Mouse (Mus musculus): Measurements from ENCODE around the gene Sag.
"Not testable (repeated sequence)": the region's sequence is repeated elsewhere in the genome, so short reads cannot be mapped to it uniquely, and the experiment has no call there.

Sag gene

DNA sequence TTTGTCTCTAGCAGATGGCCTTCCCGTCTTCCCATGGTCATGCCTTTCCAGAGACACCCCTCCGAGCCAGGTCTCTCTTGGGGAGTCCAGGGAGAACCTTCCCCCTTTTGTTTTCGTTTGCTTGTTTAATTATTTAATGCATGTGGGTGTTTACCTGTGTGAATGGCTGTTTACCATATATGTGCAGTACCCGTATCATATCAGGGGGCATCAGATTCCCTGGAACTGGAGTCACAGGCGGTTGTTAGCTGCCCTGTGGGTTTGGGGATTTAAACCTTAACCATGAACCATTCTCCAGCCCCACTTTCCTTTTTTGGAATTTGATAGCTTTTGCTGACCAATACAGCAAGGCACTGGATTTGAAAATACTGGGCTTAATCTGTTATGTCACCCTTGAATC is 21.8 kb downstream of the Sag start:
- no peak for DNase-seq

GRCm38 (mm10) chr1:87825991-87826390 is 22.5 kb downstream of the Sag start:
- DNase-seq = no peak

DNA sequence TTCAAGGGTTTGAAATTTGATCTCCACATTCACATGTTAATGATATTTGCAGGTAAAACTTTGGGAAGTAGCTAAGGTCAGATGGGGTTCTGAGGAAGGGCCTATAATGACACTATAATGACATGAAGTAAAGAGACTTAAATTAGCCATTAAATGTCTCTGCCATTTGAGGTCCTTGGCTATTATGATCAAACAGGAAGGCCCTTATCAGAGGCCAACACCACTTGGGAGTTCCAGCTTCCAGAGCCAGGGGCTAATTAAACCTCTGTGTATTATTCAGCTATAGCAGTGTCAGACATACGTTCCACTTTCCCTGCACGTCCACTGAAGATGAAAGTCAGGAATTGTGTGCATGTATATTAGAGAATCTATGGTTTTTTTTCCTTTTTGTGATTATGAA is 23.0 kb downstream of the Sag start:
- no peak for DNase-seq

- not testable (repeated sequence) for DNase-seq
These were observed 24.0 kb downstream of the Sag start for GRCm38 (mm10) chr1:87827476-87827875.

- DNase-seq = no peak
These were observed 24.7 kb downstream of the Sag start for GRCm38 (mm10) chr1:87828185-87828584.

DNA sequence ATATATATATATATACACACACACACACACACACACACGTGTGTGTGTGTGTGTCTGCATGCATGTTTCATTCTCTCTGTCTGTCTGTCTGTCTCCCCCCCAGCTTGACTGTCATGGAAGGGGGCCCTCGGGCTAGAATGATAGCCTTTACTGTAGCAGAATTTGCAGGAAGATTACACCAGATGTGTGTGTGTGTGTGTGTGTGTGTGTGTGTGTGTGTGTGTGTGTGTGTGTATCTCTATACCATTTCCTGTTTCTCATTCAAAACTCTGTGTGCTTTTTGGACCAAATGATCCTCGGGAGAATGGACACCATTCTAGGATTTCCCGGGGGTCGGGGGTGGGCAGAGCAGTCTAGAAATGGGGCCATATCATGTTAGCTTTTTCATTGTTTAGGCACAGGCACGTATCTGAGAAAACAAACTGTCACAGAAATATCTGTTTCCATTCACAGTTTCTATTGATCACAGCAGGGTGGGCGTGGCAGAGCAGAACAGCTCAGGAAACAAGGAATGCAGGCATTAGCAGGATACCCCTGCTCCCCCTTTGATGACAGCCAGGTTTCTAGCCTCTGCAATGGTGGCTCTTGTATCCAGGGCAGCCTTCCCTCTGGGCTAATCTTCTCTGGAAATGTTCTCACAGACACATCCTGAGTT is 25.6 kb downstream of the Sag start:
- DNase-seq = no peak

DNA sequence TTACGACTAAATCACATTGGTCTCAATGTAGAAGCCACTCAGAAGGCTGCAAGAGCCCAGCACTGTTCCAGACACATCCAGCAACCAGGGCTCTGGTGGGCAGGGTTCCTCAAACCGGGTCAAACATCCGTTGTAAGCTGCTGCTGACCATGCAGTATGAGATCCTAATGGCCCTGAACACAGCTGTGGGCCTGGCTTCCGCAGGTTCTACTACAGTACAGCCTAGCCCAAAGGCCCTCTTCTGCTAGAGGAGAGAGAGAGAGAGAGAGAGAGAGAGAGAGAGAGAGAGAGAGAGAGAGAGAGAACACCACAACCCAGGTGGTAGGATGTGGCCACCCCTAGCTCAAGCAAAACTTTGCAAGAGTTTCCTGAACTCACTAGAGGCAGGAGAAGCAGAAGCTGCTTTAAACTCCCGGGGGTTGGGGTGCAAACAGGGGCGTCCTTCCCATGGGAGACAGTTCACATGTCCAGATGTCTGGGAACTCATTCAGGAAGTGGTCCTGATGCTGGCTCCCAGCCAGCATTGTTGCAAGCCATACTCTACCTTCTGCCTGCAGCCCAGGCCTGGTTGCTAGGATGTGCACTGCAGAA is 26.2 kb downstream of the Sag start:
- no peak for DNase-seq

- DNase-seq = no peak
These were observed 33.0 kb downstream of the Sag start for GRCm38 (mm10) chr1:87836453-87836852.

GRCm38 (mm10) chr1:87837018-87837417 is 33.5 kb downstream of the Sag start:
- no peak for DNase-seq

DNA sequence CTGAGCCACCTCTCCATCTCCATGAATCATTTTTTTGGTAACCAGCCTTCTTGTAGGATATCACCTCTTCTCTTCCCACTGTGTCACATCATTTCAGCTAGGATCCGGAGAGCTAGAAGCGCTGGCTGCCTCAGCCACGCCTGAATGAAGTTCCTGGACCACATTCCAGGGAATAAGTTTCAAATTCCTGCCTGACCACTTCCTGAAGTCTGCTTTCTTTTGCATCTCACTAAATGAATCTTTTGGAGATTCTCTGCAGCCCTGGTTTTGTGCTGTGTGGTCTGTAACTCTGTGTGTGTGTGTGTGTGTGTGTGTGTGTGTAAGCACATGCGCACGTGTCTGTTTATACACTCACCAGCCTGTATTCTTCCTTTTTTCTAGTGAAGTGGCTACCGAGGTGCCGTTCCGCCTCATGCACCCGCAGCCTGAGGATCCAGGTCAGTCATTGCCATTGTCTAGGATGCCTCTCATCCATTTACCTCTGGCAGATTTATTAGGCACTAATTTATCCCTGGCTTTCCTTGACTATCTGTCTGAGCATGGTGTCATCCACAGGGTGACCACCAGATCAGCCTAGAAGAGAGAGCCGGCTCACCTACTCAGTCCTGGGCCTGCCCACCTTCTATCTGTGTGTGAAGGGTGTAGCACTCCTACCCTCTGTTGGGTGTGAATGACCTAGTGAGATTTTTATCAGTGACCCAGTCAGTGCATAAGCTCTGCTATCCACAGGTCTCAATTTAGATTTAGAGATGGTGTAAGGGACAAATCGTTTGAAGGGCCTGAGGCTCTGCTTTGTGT is 37.1 kb downstream of the Sag start:
- no peak for DNase-seq

- DNase-seq = no peak
These were observed 43.5 kb downstream of the Sag start for GRCm38 (mm10) chr1:87846801-87847474.

GRCm38 (mm10) chr1:87847475-87848168 is 44.1 kb downstream of the Sag start:
- no peak for DNase-seq

DNA sequence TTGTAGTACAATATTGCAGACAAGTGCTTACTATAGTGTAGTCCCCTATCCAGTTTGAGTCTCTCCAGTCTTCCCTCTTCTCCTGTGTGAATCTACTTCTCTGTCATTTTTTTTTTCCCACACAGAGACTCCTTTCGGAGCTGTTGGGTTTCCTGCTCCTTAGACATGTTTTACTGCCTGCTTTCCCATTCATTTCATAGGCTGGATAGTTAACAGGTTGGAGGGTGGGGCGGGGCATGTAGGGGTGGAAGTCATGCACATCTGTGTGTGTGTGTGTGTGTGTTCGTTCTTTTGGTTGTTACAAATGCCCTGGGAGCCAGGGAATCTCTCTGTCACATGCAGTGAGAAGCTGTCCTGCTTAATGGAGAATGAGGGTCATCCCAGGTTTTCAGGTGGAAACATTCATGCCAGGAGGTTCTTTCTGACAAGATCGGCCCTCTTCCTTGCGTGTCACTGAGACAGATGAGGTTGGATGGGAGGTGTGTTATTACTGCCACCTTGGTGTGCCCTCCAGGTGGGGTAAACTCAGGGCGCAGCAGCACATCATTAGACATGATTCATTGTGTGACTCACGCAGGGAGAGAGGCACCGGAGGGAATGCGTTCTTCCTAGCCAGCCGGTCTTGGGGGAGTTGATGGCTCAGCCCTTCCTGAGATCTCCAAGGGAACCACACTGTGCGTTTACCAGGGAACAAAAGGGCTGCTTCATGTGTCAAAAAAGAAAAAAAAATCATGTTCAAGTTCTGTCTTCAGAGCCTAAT is 44.9 kb downstream of the Sag start:
- DNase-seq = no peak

- DNase-seq = no peak
These were observed 45.8 kb downstream of the Sag start for GRCm38 (mm10) chr1:87849278-87849677.

- DNase-seq = no peak
These were observed 47.9 kb downstream of the Sag start for GRCm38 (mm10) chr1:87851344-87851743.

- no peak for DNase-seq
These were observed 48.8 kb downstream of the Sag start for GRCm38 (mm10) chr1:87852081-87852790.

DNA sequence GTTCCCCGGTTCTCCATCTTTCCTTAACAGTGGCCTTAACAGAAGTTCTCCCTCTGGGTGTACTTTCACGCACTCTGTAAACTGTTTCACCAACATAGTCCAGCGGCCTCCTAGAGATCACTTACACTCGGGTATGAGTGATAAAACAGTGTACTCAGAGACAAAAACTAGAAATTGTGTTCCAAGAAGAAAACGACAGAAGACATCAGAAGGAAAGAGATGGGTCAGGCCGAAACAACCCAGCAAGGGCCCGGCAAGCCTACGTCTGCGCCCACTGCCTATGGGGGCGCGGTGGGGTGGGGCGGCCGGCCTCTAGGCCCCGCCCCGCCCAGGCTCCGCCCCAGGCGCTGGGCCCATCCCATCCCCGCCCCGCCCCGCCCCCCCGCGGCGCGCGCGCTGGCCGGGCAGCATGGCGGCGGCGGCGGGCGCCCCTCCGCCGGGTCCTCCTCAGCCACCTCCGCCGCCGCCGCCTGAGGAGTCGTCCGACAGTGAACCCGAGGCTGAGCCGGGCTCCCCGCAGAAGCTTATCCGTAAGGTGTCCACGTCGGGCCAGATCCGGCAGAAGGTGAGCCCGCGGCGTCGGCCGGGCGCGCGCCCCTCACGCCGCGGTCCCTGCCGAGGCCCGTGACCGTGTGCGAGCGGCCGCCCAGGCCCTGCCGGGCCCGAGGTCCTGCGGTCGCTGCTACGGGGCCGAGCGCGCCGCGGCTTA is 49.6 kb downstream of the Sag start, which contains the start of gene Dgkd:
Dgkd (plus strand) TSS at position 396 of the 709 bp plus-strand sequence.
- DNase-seq = peak; percentile 68

DNA sequence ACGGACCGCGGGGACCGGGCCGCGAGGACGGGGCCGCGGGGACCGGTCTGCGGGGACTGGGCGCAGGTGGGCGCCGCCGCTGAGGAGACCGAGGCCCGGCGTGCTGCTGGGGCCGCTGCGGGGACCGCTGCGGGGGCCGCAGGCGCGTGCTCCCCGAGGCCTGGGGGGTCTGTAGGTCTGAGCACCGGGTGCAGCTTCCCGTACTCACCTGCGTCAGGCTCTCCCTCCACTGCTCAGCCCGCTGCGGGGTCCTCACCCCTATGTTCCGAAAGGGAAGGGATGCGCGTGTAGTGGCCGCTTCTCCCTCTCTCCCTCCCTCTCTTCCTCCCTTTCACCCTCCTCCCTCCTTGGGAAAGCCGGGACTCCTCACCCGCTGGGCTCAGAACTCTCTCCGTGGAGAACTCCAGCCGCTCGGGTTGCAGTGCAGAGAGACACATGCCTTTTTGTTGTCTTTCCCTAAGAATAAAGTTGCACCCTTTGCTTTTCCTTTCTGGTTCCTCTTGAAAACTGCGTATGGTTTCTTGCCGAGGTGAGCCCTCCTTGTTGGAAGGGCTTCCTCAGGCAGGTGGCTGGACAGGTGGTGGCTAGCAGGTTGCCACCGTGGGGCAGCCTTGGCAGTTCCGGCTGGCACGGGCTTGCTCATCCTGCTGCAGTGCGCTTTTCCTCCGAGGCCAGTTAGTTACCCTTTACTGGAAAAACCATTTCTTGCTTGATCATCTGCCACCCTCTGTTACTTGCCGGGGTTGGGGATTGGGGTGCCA is 50.3 kb downstream of the Sag start:
- DNase-seq = peak; percentile 94

DNA sequence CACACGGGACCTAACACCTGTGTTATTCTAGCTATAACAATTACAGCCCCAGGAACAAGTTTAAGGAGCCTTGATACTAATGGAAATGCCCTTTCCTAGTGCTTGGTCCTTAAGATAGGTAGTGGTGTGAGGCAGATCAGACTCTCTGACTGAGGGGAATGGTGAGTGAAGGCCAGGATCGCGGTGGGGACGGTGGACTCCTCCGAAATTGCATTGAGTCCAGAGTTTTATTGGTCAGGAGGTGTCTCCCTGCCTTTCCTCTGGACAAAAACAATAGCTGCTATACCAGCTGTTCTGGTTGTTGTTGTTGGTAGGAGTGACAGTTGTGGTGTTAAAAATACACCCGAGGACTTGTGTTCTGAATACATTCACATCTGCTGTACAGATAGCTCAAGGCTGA is 50.9 kb downstream of the Sag start:
- no peak for DNase-seq

DNA sequence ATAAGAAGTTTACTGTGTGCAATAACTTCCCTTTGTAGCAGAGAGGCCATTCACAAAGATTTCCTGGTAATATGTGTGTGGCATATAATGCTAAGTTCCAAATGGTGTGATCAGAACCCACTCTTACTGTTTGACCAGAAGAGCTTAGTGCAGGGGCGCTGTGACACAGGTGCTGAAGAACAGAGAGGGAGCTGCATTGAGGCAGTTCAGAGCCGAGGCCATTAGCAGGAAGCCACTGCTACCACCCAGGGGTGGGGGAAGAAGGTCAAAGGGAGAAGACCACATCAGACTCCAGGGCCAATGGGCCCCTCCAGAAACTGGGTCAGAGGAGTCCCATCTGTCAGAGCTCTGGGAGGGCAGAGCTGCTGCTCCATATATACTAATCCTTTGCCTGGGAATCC is 51.4 kb downstream of the Sag start:
- DNase-seq = peak; percentile 43
